Mouse (Mus musculus): ENCODE data around the gene Asah2. TPM values are rescaled to one million over a fixed set of nuclear protein-coding genes. Genes with fewer than 3 reads are reported as not detected.
A peak's percentile ranks its signal among the peaks of the same experiment; 100 is the strongest.

The Asah2 gene
- polyA plus RNA-seq, 1 experiment = 16.9 TPM

DNA sequence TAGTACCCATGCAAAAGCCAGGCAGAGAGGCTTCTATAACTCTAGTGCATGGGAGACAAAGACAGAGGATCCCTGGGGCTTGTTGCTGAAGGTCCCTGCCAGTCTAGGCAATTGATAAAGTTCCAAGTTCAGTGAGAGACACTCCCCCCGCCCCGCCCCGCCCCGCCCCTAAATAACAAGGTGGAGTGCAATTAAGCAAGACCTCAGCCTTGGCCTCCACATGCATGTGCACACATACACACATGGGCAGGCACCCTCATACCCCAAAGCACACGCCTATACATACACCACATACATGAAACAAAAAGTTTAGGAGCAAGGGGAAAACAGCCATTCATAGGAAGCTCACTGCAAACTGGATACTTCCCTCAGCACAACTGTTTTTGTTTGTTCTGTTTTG, 90.0 kb downstream of the Asah2 start:
- H3K4me3 ChIP-seq (ENCODE audit: insufficient read depth, low read length) = no peak overlapping the region
- TF ChIP-seq POLR2A (IDR thresholded peaks at IDR 0.05; ENCODE audit: low read depth, low read length) = no peak
- no peak for TF ChIP-seq CTCF (IDR thresholded peaks at IDR 0.05; ENCODE audit: borderline replicate concordance, insufficient read depth, low read length)
- no peaks in the 10 kb centered on the region for H3K4me1 ChIP-seq (ENCODE audit: control insufficient read depth, insufficient read depth, low read length)
- H3K27ac ChIP-seq (ENCODE audit: insufficient read depth, low read length) = no peak overlapping the region

GRCm38 (mm10) chr19:32002623-32003022, 105.4 kb downstream of the Asah2 start:
- Histone ChIP-seq H3K27ac (ENCODE audit: insufficient read depth, low read length) (no peak overlapping the region), H3K4me1 (ENCODE audit: control insufficient read depth, insufficient read depth, low read length) (no peaks in the 10 kb centered on the region), H3K4me3 (ENCODE audit: insufficient read depth, low read length) (no peak overlapping the region)
- TF ChIP-seq POLR2A (IDR thresholded peaks at IDR 0.05; ENCODE audit: low read depth, low read length) = no peak
- TF ChIP-seq CTCF (IDR thresholded peaks at IDR 0.05; ENCODE audit: borderline replicate concordance, insufficient read depth, low read length) = no peak

- Histone ChIP-seq H3K4me3 (ENCODE audit: insufficient read depth, low read length) (no peak overlapping the region), H3K27ac (ENCODE audit: insufficient read depth, low read length) (no peak overlapping the region), H3K4me1 (ENCODE audit: control insufficient read depth, insufficient read depth, low read length) (no peaks in the 10 kb centered on the region)
- no peak for TF ChIP-seq CTCF (IDR thresholded peaks at IDR 0.05; ENCODE audit: borderline replicate concordance, insufficient read depth, low read length)
- no peak for TF ChIP-seq POLR2A (IDR thresholded peaks at IDR 0.05; ENCODE audit: low read depth, low read length)
Observed at GRCm38 (mm10) chr19:31996916-31997315, 111.1 kb downstream of the Asah2 start.

DNA sequence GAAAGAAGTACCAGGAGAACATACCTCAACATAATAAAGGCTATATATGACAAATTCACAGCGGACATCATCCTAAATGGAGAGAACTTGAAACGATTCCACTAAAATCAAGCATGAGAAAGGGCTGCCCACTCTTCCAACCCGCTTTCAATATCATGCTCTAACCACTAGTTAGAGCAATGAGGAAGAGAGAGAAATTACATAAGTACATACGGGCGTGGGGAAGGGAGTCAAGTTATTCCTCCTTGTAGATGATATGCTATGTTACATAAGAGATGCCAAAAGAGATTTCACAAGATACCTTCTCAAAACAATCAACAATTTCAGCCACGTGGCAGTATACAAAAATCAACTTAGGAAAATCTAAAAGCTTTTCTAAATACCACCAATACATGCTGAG, 117.0 kb downstream of the Asah2 start:
- TF ChIP-seq CTCF (IDR thresholded peaks at IDR 0.05; ENCODE audit: borderline replicate concordance, insufficient read depth, low read length) = no peak
- TF ChIP-seq POLR2A (IDR thresholded peaks at IDR 0.05; ENCODE audit: low read depth, low read length) = no peak
- H3K27ac ChIP-seq (ENCODE audit: insufficient read depth, low read length) = no peak overlapping the region
- no peaks in the 10 kb centered on the region for H3K4me1 ChIP-seq (ENCODE audit: control insufficient read depth, insufficient read depth, low read length)

GRCm38 (mm10) chr19:31975882-31976281, 132.1 kb downstream of the Asah2 start:
- no peak for TF ChIP-seq POLR2A (IDR thresholded peaks at IDR 0.05; ENCODE audit: low read depth, low read length)
- TF ChIP-seq CTCF (IDR thresholded peaks at IDR 0.05; ENCODE audit: borderline replicate concordance, insufficient read depth, low read length) = no peak
- Histone ChIP-seq H3K4me1 (ENCODE audit: control insufficient read depth, insufficient read depth, low read length) (no peaks in the 10 kb centered on the region), H3K27ac (ENCODE audit: insufficient read depth, low read length) (no peak overlapping the region), H3K4me3 (ENCODE audit: insufficient read depth, low read length) (no peak overlapping the region)

More for the DNA sequence above, 117.0 kb downstream of the Asah2 start:
- H3K4me3 ChIP-seq (ENCODE audit: insufficient read depth, low read length) = no peak overlapping the region

DNA sequence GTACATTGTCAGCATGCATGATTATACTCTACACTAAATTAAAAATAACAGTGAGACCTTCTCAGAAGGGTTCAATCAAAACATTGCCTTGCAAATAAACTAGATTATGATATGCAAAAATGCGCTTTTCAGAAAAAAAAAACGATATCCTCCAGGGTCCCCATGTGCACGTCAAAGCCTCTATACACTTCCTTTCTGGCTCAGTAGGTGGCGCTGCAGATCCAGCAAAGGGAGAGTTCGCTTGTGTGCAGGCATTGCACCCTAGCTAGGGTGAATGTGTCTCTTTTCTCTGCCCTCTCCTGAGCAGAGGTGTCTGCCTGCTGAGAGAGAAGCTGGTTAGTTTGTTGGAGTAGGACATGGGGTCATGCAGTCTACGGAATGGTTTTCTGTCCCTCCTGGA, 136.0 kb downstream of the Asah2 start:
- Histone ChIP-seq H3K4me1 (ENCODE audit: control insufficient read depth, insufficient read depth, low read length) (no peaks in the 10 kb centered on the region), H3K4me3 (ENCODE audit: insufficient read depth, low read length) (no peak overlapping the region), H3K27ac (ENCODE audit: insufficient read depth, low read length) (no peak overlapping the region)
- TF ChIP-seq POLR2A (IDR thresholded peaks at IDR 0.05; ENCODE audit: low read depth, low read length) (no peak), CTCF (IDR thresholded peaks at IDR 0.05; ENCODE audit: borderline replicate concordance, insufficient read depth, low read length) (peak; percentile 96)

- no peak for TF ChIP-seq CTCF (IDR thresholded peaks at IDR 0.05; ENCODE audit: borderline replicate concordance, insufficient read depth, low read length)
- TF ChIP-seq POLR2A (IDR thresholded peaks at IDR 0.05; ENCODE audit: low read depth, low read length) = no peak
- Histone ChIP-seq H3K4me3 (ENCODE audit: insufficient read depth, low read length) (no peak overlapping the region), H3K27ac (ENCODE audit: insufficient read depth, low read length) (no peak overlapping the region), H3K4me1 (ENCODE audit: control insufficient read depth, insufficient read depth, low read length) (no peaks in the 10 kb centered on the region)
Observed at GRCm38 (mm10) chr19:31971405-31971804, 136.6 kb downstream of the Asah2 start.

- TF ChIP-seq CTCF (IDR thresholded peaks at IDR 0.05; ENCODE audit: borderline replicate concordance, insufficient read depth, low read length) = no peak
- TF ChIP-seq POLR2A (IDR thresholded peaks at IDR 0.05; ENCODE audit: low read depth, low read length) = no peak
- no peak overlapping the region for H3K27ac ChIP-seq (ENCODE audit: insufficient read depth, low read length)
- no peaks in the 10 kb centered on the region for H3K4me1 ChIP-seq (ENCODE audit: control insufficient read depth, insufficient read depth, low read length)
- no peak overlapping the region for H3K4me3 ChIP-seq (ENCODE audit: insufficient read depth, low read length)
Observed at GRCm38 (mm10) chr19:31967933-31968532, 140.0 kb downstream of the Asah2 start.

GRCm38 (mm10) chr19:31963147-31963546, 144.9 kb downstream of the Asah2 start:
- Histone ChIP-seq H3K27ac (ENCODE audit: insufficient read depth, low read length) (no peak overlapping the region), H3K4me1 (ENCODE audit: control insufficient read depth, insufficient read depth, low read length) (no peaks in the 10 kb centered on the region), H3K4me3 (ENCODE audit: insufficient read depth, low read length) (no peak overlapping the region)
- no peak for TF ChIP-seq CTCF (IDR thresholded peaks at IDR 0.05; ENCODE audit: borderline replicate concordance, insufficient read depth, low read length)
- TF ChIP-seq POLR2A (IDR thresholded peaks at IDR 0.05; ENCODE audit: low read depth, low read length) = no peak

GRCm38 (mm10) chr19:31960434-31960833, 147.6 kb downstream of the Asah2 start:
- Histone ChIP-seq H3K4me3 (ENCODE audit: insufficient read depth, low read length) (no peak overlapping the region), H3K4me1 (ENCODE audit: control insufficient read depth, insufficient read depth, low read length) (no peaks in the 10 kb centered on the region), H3K27ac (ENCODE audit: insufficient read depth, low read length) (no peak overlapping the region)
- TF ChIP-seq POLR2A (IDR thresholded peaks at IDR 0.05; ENCODE audit: low read depth, low read length) (no peak), CTCF (IDR thresholded peaks at IDR 0.05; ENCODE audit: borderline replicate concordance, insufficient read depth, low read length) (no peak)

Data from embryonic fibroblast, embryonic 13.5 days (primary cell).